In genomic region chr2:115764595-115765305, GRCm38 (mm10) we compare ENCODE assay signal across 13 mouse cellular contexts.
A peak's percentile ranks its signal among the peaks of the same experiment; 100 is the strongest.
DNase-seq lines count a peak whose midpoint lies in the region; TF ChIP-seq lines count a peak whose summit lies in the region.
"Had no signal": no experiment of that assay in that cellular context is flagged by ENCODE, and none has a peak within 500 bp of the region (broad histone marks: within the 10 kb centered on the region; RNA-seq: fewer than 3 reads in every experiment).

No protein-coding gene starts in this region.

- H3K4me3 ChIP-seq in C2C12 (ENCODE audit: insufficient read depth, poor library complexity, severe bottlenecking): no peak overlapping the region
- no peak overlapping the region for H3K4me3 ChIP-seq in macrophage (ENCODE audit: inconsistent target)
- H3K4me3 ChIP-seq: embryonic facial prominence, embryonic 12.5 days; heart, adult 2 months had no signal

- H3K36me3 ChIP-seq in C2C12 (ENCODE audit: control insufficient read depth, insufficient read depth): no peaks in the 10 kb centered on the region
- no peaks in the 10 kb centered on the region for H3K36me3 ChIP-seq in macrophage (ENCODE audit: inconsistent target)
- H3K36me3 ChIP-seq: embryonic facial prominence, embryonic 12.5 days had no signal

- 34% methylated on average over 8 of the region's 8 CpGs for WGBS in macrophage (ENCODE audit: missing documents)

- no peaks in the 10 kb centered on the region for H3K27me3 ChIP-seq in C2C12 (ENCODE audit: control insufficient read depth, insufficient read depth, insufficient read length)
- H3K27me3 ChIP-seq: embryonic facial prominence, embryonic 12.5 days had no signal

- H3ac ChIP-seq in C2C12 (ENCODE audit: control insufficient read depth, insufficient read length, low read depth): no peak overlapping the region

- DNase-seq in kidney, adult 9 months: peak; percentile 53
- no peak for DNase-seq in kidney, adult 18-20 months
- peak; percentile 2 for DNase-seq in c-Kit-positive CD71-negative TER-119-negative erythroid progenitor cells, embryonic 14.5 days (ENCODE audit: low read depth)
- DNase-seq in right cerebral cortex, adult 2 months (ENCODE audit: low spot score in 2 of 2): no peak
- no peak for DNase-seq in urinary bladder, adult 2 months (ENCODE audit: low spot score)
- no peak for DNase-seq in left cerebral cortex, adult 18-20 months (ENCODE audit: low spot score in 2 of 2)
- DNase-seq: cerebellum, postnatal 14 days; heart, adult 2 months; heart, postnatal 10 days; right cerebral cortex, postnatal 14 days had no signal

- H3K79me3 ChIP-seq in C2C12 (ENCODE audit: low read depth): no peaks in the 10 kb centered on the region

- no peak for TF ChIP-seq CTCF in C2C12 (IDR thresholded peaks at IDR 0.05; ENCODE audit: control insufficient read depth, insufficient read depth, insufficient read length)

- H3K79me2 ChIP-seq in C2C12 (ENCODE audit: control insufficient read depth, insufficient read depth) (no peaks in the 10 kb centered on the region), macrophage (ENCODE audit: inconsistent target) (no peaks in the 10 kb centered on the region)

- peak overlapping the region; percentile 10; the same call in 1 of the 2 replicates for H3K27ac ChIP-seq in macrophage
- H3K27ac ChIP-seq: embryonic facial prominence, embryonic 12.5 days; heart, adult 2 months had no signal

TF ChIP-seq in C2C12, 6 proteins besides CTCF, POLR2A, EP300 and RAD21:
- TF ChIP-seq CEBPB (IDR thresholded peaks at IDR 0.05; ENCODE audit: low read depth): peak; percentile 93
- no peak for TF ChIP-seq MYOG (IDR thresholded peaks at IDR 0.05; ENCODE audit: control insufficient read depth, extremely low read depth, insufficient read length)

Comparison
In these comparisons a context has a peak if more than half of its experiments do, and no peak if none do; other contexts are left out.
1. DNase-seq: peak in kidney, adult 9 months (single experiment) and c-Kit-positive CD71-negative TER-119-negative erythroid progenitor cells, embryonic 14.5 days (single experiment); none in kidney, adult 18-20 months (single experiment), right cerebral cortex, adult 2 months (0 of 2), urinary bladder, adult 2 months (single experiment) and left cerebral cortex, adult 18-20 months (0 of 2).